Mouse (Mus musculus): ENCODE measurements at regions not wholly inside any gene's neighbourhood (a gene's known extent, or its start where the extent isn't known, plus 50 kb on each side); places are given as distances from the start of the nearest gene placed in this dataset.
A peak's percentile ranks its signal among the peaks of the same experiment; 100 is the strongest.

GRCm38 (mm10) chr7:37095839-37096238 is 397.9 kb downstream of the Tshz3 start:
- 53% methylated on average over 11 of the region's 11 CpGs for WGBS
- peaks cover 16% of the 10 kb centered on the region for H3K4me1 ChIP-seq (replicated peaks; ENCODE audit: control insufficient read depth, insufficient read depth, low read length)
- ATAC-seq, result peak; percentile 70
- H3K4me2 ChIP-seq (ENCODE audit: low read length), result peak overlapping the region; percentile 35; the same call in 1 of the 2 replicates
- no peak overlapping the region for H3K4me3 ChIP-seq (replicated peaks; ENCODE audit: low read length)
- no peaks in the 10 kb centered on the region for H3K27me3 ChIP-seq (replicated peaks; ENCODE audit: control insufficient read depth, insufficient read depth, low read length)
- no peaks in the 10 kb centered on the region for H3K9me3 ChIP-seq (ENCODE audit: control insufficient read depth, low read length)
- no peak overlapping the region; the same call in 1 of the 2 replicates for H3K9ac ChIP-seq (replicated peaks; ENCODE audit: low read depth, low read length)
- H3K36me3 ChIP-seq (ENCODE audit: control insufficient read depth, insufficient read depth), result no peaks in the 10 kb centered on the region
- peak overlapping the region; percentile 79 for H3K27ac ChIP-seq (ENCODE audit: low read length)

- no peaks in the 10 kb centered on the region for H3K36me3 ChIP-seq (ENCODE audit: control insufficient read depth, insufficient read depth)
- no peak for ATAC-seq
- no peak overlapping the region; the same call in 1 of the 2 replicates for H3K9ac ChIP-seq (replicated peaks; ENCODE audit: low read depth, low read length)
- H3K27me3 ChIP-seq (replicated peaks; ENCODE audit: control insufficient read depth, insufficient read depth, low read length), result no peaks in the 10 kb centered on the region
- peak overlapping the region; percentile 35; the same call in 1 of the 2 replicates for H3K4me2 ChIP-seq (ENCODE audit: low read length)
- H3K4me1 ChIP-seq (replicated peaks; ENCODE audit: control insufficient read depth, insufficient read depth, low read length), result peaks cover 16% of the 10 kb centered on the region
- WGBS, result 56% methylated on average over 5 of the region's 5 CpGs
- no peak overlapping the region for H3K4me3 ChIP-seq (replicated peaks; ENCODE audit: low read length)
- H3K9me3 ChIP-seq (ENCODE audit: control insufficient read depth, low read length), result no peaks in the 10 kb centered on the region
- peak overlapping the region; percentile 79 for H3K27ac ChIP-seq (ENCODE audit: low read length)
Measured at GRCm38 (mm10) chr7:37096291-37096690, 398.4 kb downstream of the Tshz3 start.

- H3K9me3 ChIP-seq (ENCODE audit: control insufficient read depth, low read length), result no peaks in the 10 kb centered on the region
- H3K36me3 ChIP-seq (ENCODE audit: control insufficient read depth, insufficient read depth), result no peaks in the 10 kb centered on the region
- WGBS, result 13% methylated on average over 5 of the region's 5 CpGs
- H3K27ac ChIP-seq (ENCODE audit: low read length), result no peak overlapping the region
- peaks cover 16% of the 10 kb centered on the region for H3K4me1 ChIP-seq (replicated peaks; ENCODE audit: control insufficient read depth, insufficient read depth, low read length)
- H3K27me3 ChIP-seq (replicated peaks; ENCODE audit: control insufficient read depth, insufficient read depth, low read length), result no peaks in the 10 kb centered on the region
- ATAC-seq, result peak; percentile 74
- no peak overlapping the region for H3K4me3 ChIP-seq (replicated peaks; ENCODE audit: low read length)
- H3K4me2 ChIP-seq (ENCODE audit: low read length), result no peak overlapping the region
- no peak overlapping the region for H3K9ac ChIP-seq (replicated peaks; ENCODE audit: low read depth, low read length)
Measured at GRCm38 (mm10) chr7:37098950-37099349, 401.0 kb downstream of the Tshz3 start.

GRCm38 (mm10) chr7:37104671-37105070 is 406.8 kb downstream of the Tshz3 start:
- ATAC-seq, result no peak
- H3K27me3 ChIP-seq (replicated peaks; ENCODE audit: control insufficient read depth, insufficient read depth, low read length), result no peaks in the 10 kb centered on the region
- no peaks in the 10 kb centered on the region for H3K36me3 ChIP-seq (ENCODE audit: control insufficient read depth, insufficient read depth)
- no peaks in the 10 kb centered on the region for H3K4me1 ChIP-seq (replicated peaks; ENCODE audit: control insufficient read depth, insufficient read depth, low read length)
- 52% methylated on average over 9 of the region's 9 CpGs for WGBS
- H3K9ac ChIP-seq (replicated peaks; ENCODE audit: low read depth, low read length), result no peak overlapping the region
- no peaks in the 10 kb centered on the region for H3K9me3 ChIP-seq (ENCODE audit: control insufficient read depth, low read length)
- no peak overlapping the region for H3K4me2 ChIP-seq (ENCODE audit: low read length)
- H3K27ac ChIP-seq (ENCODE audit: low read length), result no peak overlapping the region
- no peak overlapping the region for H3K4me3 ChIP-seq (replicated peaks; ENCODE audit: low read length)

GRCm38 (mm10) chr7:37111071-37111470 is 413.2 kb downstream of the Tshz3 start:
- Histone ChIP-seq H3K9ac (replicated peaks; ENCODE audit: low read depth, low read length) (no peak overlapping the region), H3K4me2 (ENCODE audit: low read length) (no peak overlapping the region), H3K27ac (ENCODE audit: low read length) (no peak overlapping the region), H3K4me1 (replicated peaks; ENCODE audit: control insufficient read depth, insufficient read depth, low read length) (no peaks in the 10 kb centered on the region), H3K4me3 (replicated peaks; ENCODE audit: low read length) (no peak overlapping the region), H3K27me3 (replicated peaks; ENCODE audit: control insufficient read depth, insufficient read depth, low read length) (no peaks in the 10 kb centered on the region), H3K9me3 (ENCODE audit: control insufficient read depth, low read length) (no peaks in the 10 kb centered on the region), H3K36me3 (ENCODE audit: control insufficient read depth, insufficient read depth) (no peaks in the 10 kb centered on the region)
- WGBS, result 87% methylated on average over 6 of the region's 6 CpGs
- no peak for ATAC-seq

- WGBS, result 81% methylated on average over 4 of the region's 4 CpGs
- Histone ChIP-seq H3K9ac (replicated peaks; ENCODE audit: low read depth, low read length) (no peak overlapping the region), H3K4me1 (replicated peaks; ENCODE audit: control insufficient read depth, insufficient read depth, low read length) (no peaks in the 10 kb centered on the region), H3K27ac (ENCODE audit: low read length) (no peak overlapping the region), H3K36me3 (ENCODE audit: control insufficient read depth, insufficient read depth) (no peaks in the 10 kb centered on the region), H3K27me3 (replicated peaks; ENCODE audit: control insufficient read depth, insufficient read depth, low read length) (no peaks in the 10 kb centered on the region), H3K9me3 (ENCODE audit: control insufficient read depth, low read length) (no peaks in the 10 kb centered on the region), H3K4me2 (ENCODE audit: low read length) (no peak overlapping the region), H3K4me3 (replicated peaks; ENCODE audit: low read length) (no peak overlapping the region)
- no peak for ATAC-seq
Measured at GRCm38 (mm10) chr7:37120776-37121175, 422.9 kb downstream of the Tshz3 start.

- no peaks in the 10 kb centered on the region for H3K9me3 ChIP-seq (ENCODE audit: control insufficient read depth, low read length)
- ATAC-seq, result no peak
- no peaks in the 10 kb centered on the region for H3K4me1 ChIP-seq (replicated peaks; ENCODE audit: control insufficient read depth, insufficient read depth, low read length)
- no peak overlapping the region for H3K9ac ChIP-seq (replicated peaks; ENCODE audit: low read depth, low read length)
- H3K4me3 ChIP-seq (replicated peaks; ENCODE audit: low read length), result no peak overlapping the region
- H3K27ac ChIP-seq (ENCODE audit: low read length), result no peak overlapping the region
- 94% methylated on average over 12 of the region's 12 CpGs for WGBS
- H3K36me3 ChIP-seq (ENCODE audit: control insufficient read depth, insufficient read depth), result no peaks in the 10 kb centered on the region
- no peak overlapping the region for H3K4me2 ChIP-seq (ENCODE audit: low read length)
- no peaks in the 10 kb centered on the region for H3K27me3 ChIP-seq (replicated peaks; ENCODE audit: control insufficient read depth, insufficient read depth, low read length)
Measured at GRCm38 (mm10) chr7:37140191-37140590, 442.3 kb downstream of the Tshz3 start.

GRCm38 (mm10) chr7:37142780-37143179 is 444.9 kb downstream of the Tshz3 start:
- Histone ChIP-seq H3K9ac (replicated peaks; ENCODE audit: low read depth, low read length) (no peak overlapping the region), H3K4me3 (replicated peaks; ENCODE audit: low read length) (no peak overlapping the region), H3K27me3 (replicated peaks; ENCODE audit: control insufficient read depth, insufficient read depth, low read length) (no peaks in the 10 kb centered on the region), H3K36me3 (ENCODE audit: control insufficient read depth, insufficient read depth) (no peaks in the 10 kb centered on the region), H3K9me3 (ENCODE audit: control insufficient read depth, low read length) (no peaks in the 10 kb centered on the region), H3K4me1 (replicated peaks; ENCODE audit: control insufficient read depth, insufficient read depth, low read length) (peaks cover 3% of the 10 kb centered on the region; the same call in 1 of the 2 replicates), H3K4me2 (ENCODE audit: low read length) (no peak overlapping the region), H3K27ac (ENCODE audit: low read length) (no peak overlapping the region)
- ATAC-seq, result no peak
- 83% methylated on average over 5 of the region's 5 CpGs for WGBS

GRCm38 (mm10) chr7:37144303-37144702 is 446.4 kb downstream of the Tshz3 start:
- no peak overlapping the region for H3K9ac ChIP-seq (replicated peaks; ENCODE audit: low read depth, low read length)
- H3K4me1 ChIP-seq (replicated peaks; ENCODE audit: control insufficient read depth, insufficient read depth, low read length), result peaks cover 3% of the 10 kb centered on the region; the same call in 1 of the 2 replicates
- no peak overlapping the region for H3K27ac ChIP-seq (ENCODE audit: low read length)
- WGBS, result 58% methylated on average over 6 of the region's 6 CpGs
- no peaks in the 10 kb centered on the region for H3K27me3 ChIP-seq (replicated peaks; ENCODE audit: control insufficient read depth, insufficient read depth, low read length)
- no peak for ATAC-seq
- H3K4me3 ChIP-seq (replicated peaks; ENCODE audit: low read length), result no peak overlapping the region
- H3K9me3 ChIP-seq (ENCODE audit: control insufficient read depth, low read length), result no peaks in the 10 kb centered on the region
- H3K36me3 ChIP-seq (ENCODE audit: control insufficient read depth, insufficient read depth), result no peaks in the 10 kb centered on the region
- H3K4me2 ChIP-seq (ENCODE audit: low read length), result no peak overlapping the region

- 53% methylated on average over 5 of the region's 5 CpGs for WGBS
- no peak overlapping the region for H3K4me3 ChIP-seq (replicated peaks; ENCODE audit: low read length)
- no peaks in the 10 kb centered on the region for H3K27me3 ChIP-seq (replicated peaks; ENCODE audit: control insufficient read depth, insufficient read depth, low read length)
- no peak overlapping the region for H3K9ac ChIP-seq (replicated peaks; ENCODE audit: low read depth, low read length)
- no peaks in the 10 kb centered on the region for H3K36me3 ChIP-seq (ENCODE audit: control insufficient read depth, insufficient read depth)
- H3K4me1 ChIP-seq (replicated peaks; ENCODE audit: control insufficient read depth, insufficient read depth, low read length), result peaks cover 3% of the 10 kb centered on the region; the same call in 1 of the 2 replicates
- ATAC-seq, result peak; percentile 76
- H3K4me2 ChIP-seq (ENCODE audit: low read length), result no peak overlapping the region
- H3K9me3 ChIP-seq (ENCODE audit: control insufficient read depth, low read length), result no peaks in the 10 kb centered on the region
- H3K27ac ChIP-seq (ENCODE audit: low read length), result no peak overlapping the region
Measured at GRCm38 (mm10) chr7:37149711-37150110, 451.8 kb downstream of the Tshz3 start.

Measured in forebrain, embryonic 16.5 days (tissue).